Mouse (Mus musculus): ENCODE results near the gene Scp2.
A peak's percentile ranks its signal among the peaks of the same experiment; 100 is the strongest.

Scp2 gene

DNA sequence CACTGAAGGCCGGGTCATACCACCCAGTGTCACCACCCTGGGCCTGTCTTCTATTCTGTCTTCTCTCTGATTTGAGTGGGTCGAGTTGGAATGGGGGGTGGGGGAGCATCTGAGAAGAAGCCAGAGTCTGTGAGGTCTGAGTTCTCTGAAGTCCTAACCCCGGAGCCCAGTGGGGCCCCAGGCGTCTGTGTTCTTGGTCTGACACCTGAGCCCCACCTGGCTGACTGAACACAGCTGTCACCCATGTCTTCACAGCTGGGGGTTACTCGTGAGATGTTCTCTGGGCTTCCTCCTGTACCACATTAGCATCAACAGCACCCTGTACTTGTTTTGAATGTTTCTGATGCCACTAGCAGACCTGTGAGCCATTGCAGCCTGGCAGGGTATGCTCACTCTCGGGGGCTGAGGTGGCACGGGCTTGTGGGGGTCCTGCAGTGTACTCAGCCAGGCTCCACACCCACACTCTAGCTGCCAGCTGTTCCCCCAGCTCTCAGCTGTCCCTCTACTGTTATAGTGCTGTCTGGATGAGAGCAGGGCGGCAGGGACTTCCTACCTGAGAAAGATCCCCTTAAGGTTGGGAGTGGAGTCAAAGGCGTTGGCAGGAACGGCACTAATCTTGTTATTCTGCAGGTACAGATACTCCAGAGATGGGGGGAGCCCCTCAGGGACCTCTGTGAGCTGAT lies 126.4 kb downstream of the Scp2 start:
- no peak for DNase-seq (ENCODE audit: low read depth)

GRCm38 (mm10) chr4:108017839-108018238 lies 127.0 kb downstream of the Scp2 start:
- DNase-seq (ENCODE audit: low read depth) = no peak

DNA sequence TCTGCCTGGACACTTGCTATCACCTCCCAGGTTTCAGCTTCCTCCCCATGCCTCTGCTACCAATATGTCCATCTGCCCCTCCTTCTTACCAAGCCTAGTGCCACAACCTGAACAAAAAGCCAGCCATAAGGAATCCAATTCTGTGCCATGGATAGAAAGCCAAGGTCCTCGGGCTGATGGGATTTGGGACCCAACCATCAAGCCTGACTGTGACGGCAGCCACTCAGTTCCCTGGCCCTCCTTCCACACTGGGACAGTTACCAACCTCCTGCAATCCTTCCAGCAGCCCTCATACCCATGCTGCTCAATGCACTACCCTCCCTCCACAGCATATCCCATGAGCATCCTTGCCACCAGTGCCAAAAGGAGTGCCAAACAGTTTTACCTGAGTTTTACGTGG lies 128.5 kb downstream of the Scp2 start:
- no peak for DNase-seq (ENCODE audit: low read depth)

- no peak for DNase-seq (ENCODE audit: low read depth)
Observed at GRCm38 (mm10) chr4:108015067-108015765, 129.6 kb downstream of the Scp2 start.

DNA sequence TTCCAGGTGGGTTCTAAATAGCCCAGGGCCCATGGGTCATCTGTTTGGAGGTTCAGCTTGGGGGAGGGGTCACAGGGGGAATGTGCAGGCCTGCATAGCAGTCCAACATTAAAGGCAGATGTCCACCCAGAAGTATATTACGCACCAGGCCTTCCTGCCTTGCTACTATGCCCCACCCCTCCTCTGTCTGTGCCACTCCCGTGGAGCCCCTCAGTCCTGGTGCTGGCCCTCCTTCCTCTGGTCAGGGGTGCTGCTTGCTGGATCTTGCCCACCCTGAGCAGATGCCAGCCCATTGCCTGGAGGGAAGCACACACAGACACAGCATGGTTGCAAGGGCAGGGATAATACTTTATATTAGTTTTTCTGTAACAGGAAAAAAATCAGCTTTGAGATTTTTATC lies 130.3 kb downstream of the Scp2 start:
- DNase-seq (ENCODE audit: low read depth) = no peak

GRCm38 (mm10) chr4:108008541-108008940 lies 136.3 kb downstream of the Scp2 start:
- no peak for DNase-seq (ENCODE audit: low read depth)

DNA sequence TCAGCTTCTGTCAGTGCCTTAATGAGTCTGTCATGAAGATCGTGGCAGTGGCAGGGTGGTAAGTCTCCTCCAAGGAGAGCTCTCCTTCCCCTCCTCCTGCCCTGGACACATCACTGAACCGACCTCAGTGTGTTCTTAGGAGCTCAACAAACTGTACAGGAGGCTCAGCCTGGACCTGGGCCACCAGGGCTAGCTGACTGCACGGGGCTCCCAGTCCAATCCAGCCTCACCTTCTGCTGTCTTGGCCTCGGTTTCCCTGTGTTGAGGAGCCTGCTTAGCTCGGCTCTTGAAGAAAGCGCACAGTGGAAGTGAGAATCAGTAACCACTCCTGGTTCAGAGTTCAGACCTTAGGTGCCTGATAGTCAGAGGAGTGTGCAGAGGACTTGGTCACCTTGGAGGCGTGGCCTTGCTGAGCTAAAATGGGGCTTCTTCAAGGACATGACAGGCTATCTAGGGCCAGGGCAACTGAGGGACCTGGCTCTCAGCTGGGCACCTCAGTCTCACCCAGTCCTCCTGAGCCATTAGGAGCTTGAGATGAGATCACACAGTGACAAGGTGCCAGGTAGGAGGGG lies 137.2 kb downstream of the Scp2 start:
- DNase-seq (ENCODE audit: low read depth) = no peak

DNA sequence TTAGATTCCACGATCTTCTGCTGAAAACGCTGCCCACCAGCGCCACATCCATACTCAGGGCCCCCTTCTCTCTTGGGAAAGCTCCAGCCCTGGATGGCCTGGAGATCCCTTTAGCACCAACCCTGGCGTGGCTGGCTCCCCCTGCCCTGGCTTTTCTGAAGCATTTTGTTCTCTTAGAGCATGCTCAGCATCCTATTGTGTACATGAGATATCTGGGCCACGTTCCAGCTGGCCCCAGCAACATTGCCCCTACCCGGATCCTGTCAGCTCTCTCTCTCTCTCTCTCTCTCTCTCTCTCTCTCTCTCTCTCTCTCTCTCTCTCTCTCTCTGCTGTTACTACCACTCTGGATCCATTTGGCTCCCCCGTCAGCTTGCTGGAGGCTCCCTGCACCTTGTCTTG lies 139.5 kb downstream of the Scp2 start:
- peak; percentile 63 for DNase-seq (ENCODE audit: low read depth)

DNA sequence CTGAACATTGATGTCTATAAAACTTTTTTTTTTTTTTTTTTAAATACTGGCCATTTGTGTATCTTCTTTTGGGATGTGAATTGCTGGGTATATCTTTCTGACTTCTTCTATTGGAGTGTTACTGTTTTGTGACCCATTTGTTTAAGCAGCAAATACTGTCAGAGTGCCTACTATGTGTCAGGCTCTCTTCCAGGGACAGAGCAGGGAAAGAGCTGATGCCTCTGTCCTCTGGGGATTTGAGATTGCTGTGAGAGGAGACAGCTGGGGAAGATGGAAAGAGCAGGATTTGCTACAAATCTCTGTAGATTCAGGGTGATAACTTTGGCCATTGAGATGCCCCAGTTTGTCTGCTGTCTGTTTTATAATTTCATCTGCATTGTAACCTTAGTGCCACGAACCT lies 145.4 kb downstream of the Scp2 start:
- DNase-seq (ENCODE audit: low read depth) = no peak

DNA sequence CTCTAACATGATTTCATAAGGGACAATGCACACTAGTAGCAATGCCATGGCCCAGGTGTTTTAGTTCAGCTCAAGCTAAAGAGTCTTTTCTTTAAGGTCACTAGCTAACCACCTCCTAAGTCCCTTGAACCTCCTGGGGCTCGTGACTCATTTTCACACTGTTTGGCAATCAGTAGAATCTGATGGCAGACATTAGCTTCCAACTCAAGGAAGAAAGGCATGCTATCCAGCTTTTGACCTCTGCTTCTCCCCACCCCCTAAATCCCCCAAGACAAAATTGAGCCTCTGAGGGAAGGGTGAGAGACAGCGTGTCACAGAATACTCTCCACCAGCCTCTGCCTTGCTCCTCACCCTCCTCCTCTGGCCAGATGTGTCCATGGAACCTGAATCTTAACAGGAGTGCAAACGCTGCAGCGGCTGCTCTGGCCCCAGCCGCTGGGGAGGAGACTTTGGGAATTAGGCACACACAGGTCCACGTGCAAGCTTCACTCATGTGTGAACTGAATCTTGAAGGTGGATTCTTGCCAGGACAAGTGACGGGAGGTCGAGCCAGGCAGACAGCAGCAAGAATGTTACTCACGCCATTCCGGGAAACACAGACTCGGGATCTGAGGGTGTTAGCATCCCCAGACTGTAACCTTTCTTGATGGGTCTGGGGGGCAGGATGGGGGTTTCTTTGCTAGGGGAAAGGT lies 146.0 kb downstream of the Scp2 start:
- peak; percentile 68 for DNase-seq (ENCODE audit: low read depth)

DNA sequence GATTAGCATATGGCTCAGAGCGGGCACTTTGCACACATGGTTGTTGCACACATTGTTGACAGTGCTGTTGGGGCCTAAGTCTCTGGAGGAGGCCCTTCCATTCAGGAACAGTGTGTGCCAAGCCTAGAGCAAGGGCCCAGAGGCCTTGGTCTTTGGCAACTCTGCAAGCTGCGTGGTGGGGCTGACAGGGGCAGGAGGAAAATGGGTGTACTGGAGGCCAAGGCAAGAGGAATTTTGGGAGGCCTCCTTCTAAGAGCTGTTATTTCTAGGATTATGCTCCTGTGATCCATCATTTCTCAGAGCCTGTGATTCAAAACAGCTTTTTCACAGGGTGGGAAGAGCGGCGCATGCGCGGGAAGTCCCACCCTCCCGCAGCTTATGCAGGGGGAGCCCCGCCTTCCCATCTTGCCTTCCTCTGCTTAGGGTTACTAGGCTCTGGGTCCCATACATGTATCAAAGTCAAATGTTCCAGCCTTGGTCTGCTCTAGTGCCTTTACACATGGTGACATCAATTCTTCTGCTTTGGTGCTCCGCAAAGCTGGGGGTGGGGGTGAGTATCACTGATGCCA lies 148.3 kb downstream of the Scp2 start:
- DNase-seq (ENCODE audit: low read depth) = peak; percentile 42

DNA sequence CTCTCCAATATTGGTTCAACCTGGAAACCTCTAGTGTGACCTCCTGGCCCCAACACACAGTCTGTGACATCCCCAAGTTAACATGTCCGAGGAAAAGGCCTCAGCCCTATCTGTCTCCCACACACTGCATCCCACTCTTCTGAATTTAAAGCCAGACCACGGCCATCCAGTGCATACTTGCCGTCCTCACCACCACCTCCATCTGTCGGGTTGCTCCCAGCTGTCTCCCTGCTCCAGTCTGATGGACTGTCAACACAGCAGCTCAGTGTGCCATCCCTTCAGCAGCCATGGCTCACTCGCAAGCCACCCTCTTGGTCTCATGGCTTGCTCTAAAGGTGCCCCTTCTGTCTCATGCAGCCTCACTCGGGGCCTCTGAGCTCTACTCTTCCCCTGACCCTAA lies 149.1 kb downstream of the Scp2 start:
- no peak for DNase-seq (ENCODE audit: low read depth)

DNA sequence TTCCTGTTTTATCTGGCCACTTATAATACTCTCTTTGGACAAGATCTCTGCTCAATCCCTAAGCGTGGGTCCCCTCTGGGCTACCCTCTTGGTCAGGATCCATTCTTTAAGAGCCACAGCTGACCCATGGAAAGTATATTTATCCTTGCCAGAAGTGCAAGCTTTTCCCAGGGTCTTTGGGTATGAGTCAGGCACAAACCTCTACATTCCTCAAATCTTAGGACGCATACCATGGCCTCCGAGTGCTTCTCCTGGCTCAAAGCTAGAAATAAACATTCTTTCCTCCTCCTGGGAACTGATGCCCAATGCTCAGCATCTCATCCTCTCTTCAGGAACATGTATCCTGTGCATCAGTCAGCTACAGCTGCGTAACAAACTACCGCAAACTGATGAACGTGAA lies 149.8 kb downstream of the Scp2 start:
- DNase-seq (ENCODE audit: low read depth) = peak; percentile 65

Data from NIH3T3 (cell line).